In genomic region chr15:12348950-12349349, GRCm38 (mm10) we compare ENCODE assay signal across 26 mouse cellular contexts. TPM values are rescaled to one million over a fixed set of nuclear protein-coding genes. Genes with fewer than 3 reads are reported as not detected.
DNase-seq lines count a peak whose midpoint lies in the region; ATAC-seq lines count a peak whose summit lies in the region.
"Had no signal": no experiment of that assay in that cellular context is flagged by ENCODE, and none has a peak within 500 bp of the region (broad histone marks: within the 10 kb centered on the region; RNA-seq: fewer than 3 reads in every experiment).

No protein-coding gene starts in this region.

- peak; percentile 36 for DNase-seq in heart, adult 11 months
- no peak for DNase-seq in heart, adult 18-20 months
- DNase-seq in A20 (ENCODE audit: low read depth, low spot score) = peak; percentile 43
- peak; percentile 12 for DNase-seq in T-cell, adult 2 months (ENCODE audit: low spot score)
- DNase-seq in spleen, adult 12 weeks (ENCODE audit: low spot score) = no peak
- DNase-seq in cerebellum, postnatal 36 days = no peak
- no peak for DNase-seq in gastrocnemius, postnatal 10 days
- DNase-seq: adrenal gland, adult 2 months; adrenal gland, postnatal 36 days; cerebellum, adult 18-20 months; cerebellum, postnatal 10 days; forebrain, postnatal 0 days; heart, postnatal 36 days; kidney, adult 8-10 months; kidney, postnatal 10 days; liver, embryonic 13.5 days; lung, adult 18-20 months; lung, postnatal 14 days; retina, postnatal 1 day; right cerebral cortex, postnatal 14 days; thymus, adult 2 months had no signal

- 0 out of 2 replicates have a peak, but pooled peaks have one; percentile 28 for ATAC-seq in megakaryocyte-erythroid progenitor cell, adult 5-6 weeks (replicated peaks; ENCODE audit: low FRiP score, low TSS enrichment, poor library complexity, severe bottlenecking)
- ATAC-seq: forebrain, postnatal 0 days; hindbrain, postnatal 0 days; intestine, embryonic 16.5 days; Patski had no signal

RNA-seq across cellular contexts. Expression of gene 1810049J17Rik, which starts 27.3 kb away (rescaled TPM):
- total RNA-seq in heart, adult 18-20 months (2021) = 1 to 10 TPM; 1.1 to 1.2 TPM
- total RNA-seq in megakaryocyte-erythroid progenitor cell, adult 5-6 weeks (2014; fragmentation: Nextera tagmentation) = not detected in 2 replicates
- 1.0 TPM in 1 of 2 replicates, not detected in the other for total RNA-seq in megakaryocyte-erythroid progenitor cell, adult 5-6 weeks (2017)
- not detected for total RNA-seq in gastrocnemius, postnatal 10 days (2021)
- total RNA-seq: forebrain, postnatal 0 days; granulocyte monocyte progenitor cell, adult 5-6 weeks; hindbrain, postnatal 0 days had no signal

RNA-seq across cellular contexts. Expression of gene Golph3, which starts 27.7 kb away (rescaled TPM):
- total RNA-seq in heart, adult 18-20 months (2021) = 10 to 100 TPM; 82.6 to 93.4 TPM
- total RNA-seq in megakaryocyte-erythroid progenitor cell, adult 5-6 weeks (2014; fragmentation: Nextera tagmentation) = 85.5 and 86.5 TPM in 2 replicates
- total RNA-seq in megakaryocyte-erythroid progenitor cell, adult 5-6 weeks (2017) = 126 and 132 TPM in 2 replicates
- total RNA-seq in gastrocnemius, postnatal 10 days (2021) = 10 to 100 TPM; 61.3 to 66.0 TPM

Comparison
In these comparisons a context has a peak if more than half of its experiments do, and no peak if none do; other contexts are left out.
1. DNase-seq: peak in heart, adult 11 months (single experiment), A20 (single experiment) and T-cell, adult 2 months (single experiment); none in heart, adult 18-20 months (0 of 2), spleen, adult 12 weeks (single experiment), cerebellum, postnatal 36 days (0 of 2) and gastrocnemius, postnatal 10 days (single experiment).